Mouse (Mus musculus) neural tube, embryonic 11.5 days (tissue): ENCODE data around the gene Pacsin2. TPM values are rescaled to one million over a fixed set of nuclear protein-coding genes. Genes with fewer than 3 reads are reported as not detected.
A peak's percentile ranks its signal among the peaks of the same experiment; 100 is the strongest.

ENCODE experiments used
- ATAC-seq: fragments of 200-750 bp; cut with Nextera tagmentation; 2 replicates; pipeline ENCODE4 v1.8.0; 2017; ENCODE audit warnings: moderate number of reproducible peaks, mild to moderate bottlenecking, moderate TSS enrichment, moderate library complexity; ENCODE audit not compliant: insufficient read depth, low FRiP score, low TSS enrichment
- DNase-seq: peaks from one replicate; pipeline ENCODE4 v3.0.0-alpha.2; 2015; ENCODE audit warnings: low spot score
- H3K27ac ChIP-seq: fragments of 300-500 bp; sonication (generic); 2 replicates; pipeline ENCODE4 v1.5.1; 2014; ENCODE audit warnings: low read depth, mild to moderate bottlenecking, low read length
- H3K27me3 ChIP-seq: fragments of 300-500 bp; sonication (generic); 2 replicates; pipeline ENCODE4 v1.6.1; 2014; ENCODE audit warnings: mild to moderate bottlenecking, low read length, mixed read lengths; ENCODE audit not compliant: control insufficient read depth, insufficient read depth
- H3K36me3 ChIP-seq: fragments of 300-500 bp; sonication (generic); 2 replicates; pipeline ENCODE4 v1.6.1; 2014; ENCODE audit warnings: mild to moderate bottlenecking, low read length, moderate library complexity, mixed read lengths; ENCODE audit not compliant: control insufficient read depth, insufficient read depth
- H3K4me1 ChIP-seq: fragments of 300-500 bp; sonication (generic); 2 replicates; pipeline ENCODE4 v1.6.1; 2014; ENCODE audit warnings: low read length, mixed read lengths; ENCODE audit not compliant: control insufficient read depth, insufficient read depth
- H3K4me2 ChIP-seq: fragments of 300-500 bp; sonication (generic); 2 replicates; pipeline ENCODE4 v1.6.1; 2014; ENCODE audit warnings: low read depth, mild to moderate bottlenecking, moderate library complexity
- H3K4me3 ChIP-seq: fragments of 300-500 bp; sonication (generic); 2 replicates; pipeline ENCODE4 v1.5.1; 2014; ENCODE audit warnings: low read depth, low read length
- H3K9ac ChIP-seq: fragments of 300-500 bp; sonication (generic); 2 replicates; pipeline ENCODE4 v1.6.1; 2014; ENCODE audit warnings: mild to moderate bottlenecking, low read length
- H3K9me3 ChIP-seq: fragments of 300-500 bp; sonication (generic); 2 replicates; pipeline ENCODE4 v1.6.1; 2016; ENCODE audit warnings: low read length; ENCODE audit not compliant: control insufficient read depth
- WGBS: fragments of 180-500 bp; shearing (Covaris S2); extraction: QIAGEN DNeasy Blood & Tissue Kit; methylation state at CpG from one replicate; pipeline ENCODE4 v1.1.7; 2014; 5-methylcytosine and 5-hydroxymethylcytosine counted together
- polyA plus RNA-seq: library from polyadenylated mRNA; unstranded; fragments of >200 nt; fragmentation: Nextera tagmentation; extraction: Ambion mirVana; gene quantifications from 2 replicates; pipeline ENCODE4 v1.2.1, GENCODE M21; 2014

Pacsin2 gene
- polyA plus RNA-seq, 1 experiment from 2014 or later = 46.2 TPM

- no peak overlapping the region for H3K4me3 ChIP-seq
- H3K27ac ChIP-seq = no peak overlapping the region
- H3K9me3 ChIP-seq = no peaks in the 10 kb centered on the region
- DNase-seq (no peak), ATAC-seq (no peak)
- no peak overlapping the region for H3K9ac ChIP-seq
- no peaks in the 10 kb centered on the region for H3K4me1 ChIP-seq
- no peak overlapping the region for H3K4me2 ChIP-seq
- WGBS = 85% methylated on average over 4 of the region's 4 CpGs
- H3K36me3 ChIP-seq = no peaks in the 10 kb centered on the region
- no peaks in the 10 kb centered on the region for H3K27me3 ChIP-seq
These were observed 29.7 kb downstream of the Pacsin2 start for GRCm38 (mm10) chr15:83434692-83435091.

- DNase-seq (no peak), ATAC-seq (no peak)
- no peaks in the 10 kb centered on the region for H3K36me3 ChIP-seq
- no peak overlapping the region for H3K4me3 ChIP-seq
- no peak overlapping the region for H3K4me2 ChIP-seq
- WGBS = 76% methylated on average over 2 of the region's 2 CpGs
- no peaks in the 10 kb centered on the region for H3K27me3 ChIP-seq
- no peak overlapping the region for H3K9ac ChIP-seq
- no peaks in the 10 kb centered on the region for H3K9me3 ChIP-seq
- no peak overlapping the region for H3K27ac ChIP-seq
- no peaks in the 10 kb centered on the region for H3K4me1 ChIP-seq
These were observed 31.1 kb downstream of the Pacsin2 start for GRCm38 (mm10) chr15:83433344-83433743.

GRCm38 (mm10) chr15:83432231-83433031, 32.0 kb downstream of the Pacsin2 start:
- Histone ChIP-seq H3K4me3 (no peak overlapping the region), H3K9me3 (no peaks in the 10 kb centered on the region), H3K27me3 (no peaks in the 10 kb centered on the region), H3K27ac (no peak overlapping the region), H3K36me3 (no peaks in the 10 kb centered on the region), H3K9ac (no peak overlapping the region; the same call in 1 of the 2 replicates), H3K4me1 (no peaks in the 10 kb centered on the region), H3K4me2 (no peak overlapping the region)
- no peak for DNase-seq
- ATAC-seq = no peak
- 73% methylated on average over 15 of the region's 15 CpGs for WGBS

- Histone ChIP-seq H3K4me1 (no peaks in the 10 kb centered on the region), H3K36me3 (no peaks in the 10 kb centered on the region), H3K4me2 (no peak overlapping the region), H3K27ac (no peak overlapping the region), H3K4me3 (no peak overlapping the region), H3K27me3 (no peaks in the 10 kb centered on the region), H3K9ac (no peak overlapping the region), H3K9me3 (no peaks in the 10 kb centered on the region)
- WGBS = 94% methylated on average over 14 of the region's 14 CpGs
- ATAC-seq = no peak
- DNase-seq = no peak
These were observed 33.2 kb downstream of the Pacsin2 start for GRCm38 (mm10) chr15:83430986-83431763.

- Histone ChIP-seq H3K9ac (no peak overlapping the region), H3K27me3 (no peaks in the 10 kb centered on the region), H3K9me3 (no peaks in the 10 kb centered on the region), H3K27ac (no peak overlapping the region), H3K4me2 (no peak overlapping the region), H3K4me3 (no peak overlapping the region), H3K36me3 (no peaks in the 10 kb centered on the region), H3K4me1 (peaks cover 3% of the 10 kb centered on the region; the same call in 1 of the 2 replicates)
- DNase-seq (no peak), ATAC-seq (no peak)
- WGBS = 81% methylated on average over 7 of the region's 7 CpGs
These were observed 34.0 kb downstream of the Pacsin2 start for GRCm38 (mm10) chr15:83430419-83430818.

- 93% methylated on average over 1 of the region's 1 CpGs for WGBS
- H3K4me1 ChIP-seq = peaks cover 3% of the 10 kb centered on the region; the same call in 1 of the 2 replicates
- no peak overlapping the region for H3K9ac ChIP-seq
- H3K27me3 ChIP-seq = no peaks in the 10 kb centered on the region
- DNase-seq (no peak), ATAC-seq (no peak)
- no peak overlapping the region for H3K27ac ChIP-seq
- H3K4me2 ChIP-seq = no peak overlapping the region
- H3K36me3 ChIP-seq = no peaks in the 10 kb centered on the region
- no peaks in the 10 kb centered on the region for H3K9me3 ChIP-seq
- no peak overlapping the region for H3K4me3 ChIP-seq
These were observed 35.8 kb downstream of the Pacsin2 start for GRCm38 (mm10) chr15:83428586-83428985.

GRCm38 (mm10) chr15:83427294-83428163, 36.9 kb downstream of the Pacsin2 start:
- 85% methylated on average over 9 of the region's 9 CpGs for WGBS

GRCm38 (mm10) chr15:83425794-83426193, 38.6 kb downstream of the Pacsin2 start:
- peaks cover 3% of the 10 kb centered on the region; the same call in 1 of the 2 replicates for H3K4me1 ChIP-seq
- H3K4me3 ChIP-seq = no peak overlapping the region
- ATAC-seq (no peak), DNase-seq (peak; percentile 20)
- no peaks in the 10 kb centered on the region for H3K27me3 ChIP-seq
- WGBS = 52% methylated on average over 5 of the region's 5 CpGs
- no peaks in the 10 kb centered on the region for H3K36me3 ChIP-seq
- no peak overlapping the region for H3K27ac ChIP-seq
- no peak overlapping the region for H3K9ac ChIP-seq
- no peak overlapping the region for H3K4me2 ChIP-seq
- no peaks in the 10 kb centered on the region for H3K9me3 ChIP-seq

More at GRCm38 (mm10) chr15:83427294-83428163, 36.9 kb downstream of the Pacsin2 start:
- no peak overlapping the region for H3K4me3 ChIP-seq
- DNase-seq = no peak
- H3K27me3 ChIP-seq = no peaks in the 10 kb centered on the region
- no peaks in the 10 kb centered on the region for H3K36me3 ChIP-seq
- H3K9me3 ChIP-seq = no peaks in the 10 kb centered on the region
- no peak overlapping the region for H3K9ac ChIP-seq
- H3K27ac ChIP-seq = no peak overlapping the region
- no peak overlapping the region for H3K4me2 ChIP-seq
- H3K4me1 ChIP-seq = peaks cover 3% of the 10 kb centered on the region; the same call in 1 of the 2 replicates
- ATAC-seq = no peak
